Mouse (Mus musculus): Measurements from ENCODE around the gene Plpp7.

DNA sequence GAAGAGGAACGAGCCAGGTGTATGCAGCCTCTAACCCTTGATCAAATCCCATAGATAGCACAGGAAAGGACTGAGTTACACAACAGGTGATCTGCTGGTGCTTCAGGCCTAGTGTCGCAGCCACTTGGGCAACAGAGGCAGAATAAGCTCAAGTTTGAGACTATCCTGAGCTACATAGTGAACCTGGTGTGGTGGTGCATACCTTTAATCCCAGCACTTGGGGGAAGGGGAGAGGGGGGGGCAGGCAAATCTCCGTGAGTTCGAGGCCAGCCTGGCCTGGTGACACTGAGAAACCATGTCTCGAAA, 33.2 kb downstream of the Plpp7 start:
- no peak for TF ChIP-seq CTCF (IDR thresholded peaks at IDR 0.05; ENCODE audit: extremely low read depth, insufficient read length, insufficient replicate concordance, low read depth, low read length)
- no peak for TF ChIP-seq POLR2A (IDR thresholded peaks at IDR 0.05; ENCODE audit: low read depth, low read length)
